Mouse (Mus musculus) kidney, adult 2 months (tissue): ENCODE results near the gene Cnn3.

Source experiments
- CTCF ChIP-seq: fragments of 200-500 bp; conservative IDR thresholded peaks from 2 replicates; pipeline ENCODE4 v1.5.1; 2011; ENCODE audit warnings: low read depth, mild to moderate bottlenecking, control low read depth, low read length, moderate library complexity, mixed read lengths; ENCODE audit not compliant: insufficient read depth, insufficient read length
- POLR2A ChIP-seq: fragments of 200-500 bp; IDR thresholded peaks from one replicate; pipeline ENCODE4 v1.6.1; 2011; ENCODE audit warnings: low read depth, low read length, control low read depth

DNA sequence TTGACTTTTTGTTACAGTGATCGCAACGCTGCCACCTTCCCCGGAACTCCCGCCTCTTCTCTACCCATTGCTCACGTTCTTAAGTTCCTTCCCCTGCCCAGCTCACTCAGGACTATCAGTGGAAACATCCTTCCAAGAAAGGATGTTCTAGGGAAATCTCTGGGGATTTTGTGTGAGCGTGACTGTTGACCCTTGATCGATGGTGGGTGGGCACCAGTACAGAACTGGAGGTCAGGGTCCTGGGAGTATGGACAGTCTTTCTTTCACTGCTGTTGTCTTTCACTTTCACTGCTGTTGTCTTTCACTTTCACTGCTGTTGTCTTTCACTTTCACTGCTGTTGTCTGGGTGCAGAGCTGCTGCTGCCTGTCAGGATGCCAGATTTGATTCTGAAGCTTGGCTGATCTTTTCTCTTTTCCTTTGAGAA, 67.7 kb downstream of the Cnn3 start:
- TF ChIP-seq POLR2A: no peak
- TF ChIP-seq CTCF: no peak
